Mouse (Mus musculus) testis, adult 2 months (tissue): ENCODE data around the gene Rgs3.

Experiments used
- CTCF ChIP-seq: fragments of 200-500 bp; IDR thresholded peaks from 2 replicates; pipeline ENCODE4 v1.5.1; 2012; ENCODE audit warnings: low read depth, mild to moderate bottlenecking, inconsistent platforms, low read length, moderate library complexity; ENCODE audit not compliant: control insufficient read depth, insufficient read depth, insufficient replicate concordance
- POLR2A ChIP-seq: fragments of 200-500 bp; IDR thresholded peaks from 2 replicates; pipeline ENCODE4 v1.6.1; 2012; ENCODE audit warnings: low read depth, mild to moderate bottlenecking, inconsistent platforms, low read length, moderate library complexity; ENCODE audit not compliant: control insufficient read depth

DNA sequence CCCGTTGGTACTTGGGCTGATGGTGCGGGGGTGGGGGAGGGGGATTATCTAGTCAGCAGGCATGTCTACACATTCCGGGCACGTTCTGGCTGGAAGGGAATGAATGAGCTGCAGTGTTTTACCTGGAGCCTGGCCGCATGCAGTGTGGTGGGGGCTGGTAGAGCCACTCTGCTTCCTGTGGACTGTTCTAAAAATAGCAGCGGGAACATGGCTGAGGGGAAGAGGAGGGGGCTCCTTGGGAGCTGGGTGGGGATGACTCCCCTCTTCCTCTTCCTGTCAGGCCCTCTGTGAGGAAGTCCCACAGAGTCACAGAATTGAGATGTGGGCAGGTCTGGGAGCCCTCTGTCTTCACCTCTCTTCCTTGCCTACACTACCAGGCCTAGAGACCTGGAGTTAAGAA lies 103.7 kb downstream of the Rgs3 start:
- TF ChIP-seq POLR2A, result no peak
- TF ChIP-seq CTCF, result no peak
